Mouse (Mus musculus) limb, embryonic 11.5 days (tissue): ENCODE measurements around the gene Tedc1. TPM values are rescaled to one million over a fixed set of nuclear protein-coding genes. Genes with fewer than 3 reads are reported as not detected.
"Not testable (repeated sequence)": the region's sequence is repeated elsewhere in the genome, so short reads cannot be mapped to it uniquely, and the experiment has no call there.

ENCODE experiments used
- ATAC-seq: fragments of 200-750 bp; cut with Nextera tagmentation; 2 replicates; pipeline ENCODE4 v1.8.0; 2017; ENCODE audit warnings: low read depth; ENCODE audit not compliant: insufficient number of reproducible peaks, low FRiP score, low TSS enrichment
- DNase-seq: peaks from one replicate; pipeline ENCODE4 v3.0.0-alpha.2; 2015; ENCODE audit warnings: low spot score
- H3K27ac ChIP-seq: fragments of 300-500 bp; sonication (generic); replicated peaks from 2 replicates; pipeline ENCODE4 v1.5.1; 2014; ENCODE audit warnings: low read depth, mild to moderate bottlenecking, low read length
- H3K27me3 ChIP-seq: fragments of 300-500 bp; sonication (generic); 2 replicates; pipeline ENCODE4 v1.6.1; 2014; ENCODE audit warnings: mild to moderate bottlenecking, low read length, mixed read lengths; ENCODE audit not compliant: control insufficient read depth, insufficient read depth
- H3K36me3 ChIP-seq: fragments of 300-500 bp; sonication (generic); 2 replicates; pipeline ENCODE4 v1.6.1; 2014; ENCODE audit warnings: mild to moderate bottlenecking, low read length, moderate library complexity, mixed read lengths; ENCODE audit not compliant: control insufficient read depth, insufficient read depth
- H3K4me1 ChIP-seq: fragments of 300-500 bp; sonication (generic); 2 replicates; pipeline ENCODE4 v1.6.1; 2014; ENCODE audit warnings: low read length, mixed read lengths; ENCODE audit not compliant: control insufficient read depth, insufficient read depth
- H3K4me2 ChIP-seq: fragments of 300-500 bp; sonication (generic); 2 replicates; pipeline ENCODE4 v1.6.1; 2014; ENCODE audit warnings: low read depth, mild to moderate bottlenecking, moderate library complexity; ENCODE audit not compliant: severe bottlenecking
- H3K4me3 ChIP-seq: fragments of 300-500 bp; sonication (generic); 2 replicates; pipeline ENCODE4 v1.5.1; 2014; ENCODE audit warnings: low read depth, low read length
- H3K9ac ChIP-seq: fragments of 300-500 bp; sonication (generic); 2 replicates; pipeline ENCODE4 v1.6.1; 2014; ENCODE audit warnings: mild to moderate bottlenecking, low read length
- H3K9me3 ChIP-seq: fragments of 300-500 bp; sonication (generic); 2 replicates; pipeline ENCODE4 v1.6.1; 2016; ENCODE audit warnings: low read length; ENCODE audit not compliant: control insufficient read depth
- WGBS: fragments of 180-500 bp; shearing (Covaris S2); extraction: QIAGEN DNeasy Blood & Tissue Kit; methylation state at CpG from one replicate; pipeline ENCODE4 v1.1.7; 2014; 5-methylcytosine and 5-hydroxymethylcytosine counted together
- polyA plus RNA-seq: library from polyadenylated mRNA; unstranded; fragments of >200 nt; fragmentation: Nextera tagmentation; extraction: Ambion mirVana; gene quantifications from 2 replicates; pipeline ENCODE4 v1.2.1, GENCODE M21; 2014

The Tedc1 gene
- polyA plus RNA-seq, 1 experiment from 2014 or later, result 39.9 TPM

DNA sequence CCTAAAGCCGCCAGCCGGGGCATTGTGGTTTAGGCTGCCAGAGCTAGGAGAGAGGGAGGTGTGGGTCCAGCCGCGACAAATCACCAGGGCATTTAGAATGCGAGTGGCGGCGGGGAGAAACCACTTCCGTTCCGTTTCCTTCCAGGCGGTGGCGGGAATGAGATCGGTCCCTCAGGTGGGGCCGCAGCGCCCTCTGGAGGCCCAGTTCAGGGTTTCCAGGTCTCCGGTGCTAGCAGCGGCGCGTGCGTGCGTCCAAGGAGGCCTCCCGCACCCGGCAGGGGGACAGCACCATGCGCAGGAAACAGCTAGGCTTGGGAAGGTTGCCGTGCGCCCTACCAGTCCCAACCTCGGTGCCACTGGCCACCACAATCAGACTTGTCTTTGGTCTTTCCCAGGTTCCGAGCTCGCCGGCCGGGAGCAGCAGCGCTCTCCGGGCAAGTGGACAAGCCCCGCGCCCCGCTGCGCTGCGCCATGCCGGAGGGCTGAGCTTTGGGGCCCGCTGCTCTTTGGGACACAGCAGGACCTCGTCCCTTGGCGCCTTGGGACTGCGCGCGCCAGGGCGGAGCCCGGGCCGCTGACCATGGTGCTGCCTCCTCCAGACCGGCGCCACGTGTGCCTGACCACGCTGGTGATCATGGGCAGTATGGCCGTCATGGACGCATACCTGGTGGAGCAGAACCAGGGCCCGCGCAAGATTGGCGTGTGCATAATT lies 31.5 kb downstream of the Tedc1 start:
- H3K27ac ChIP-seq, result no peak overlapping the region

DNA sequence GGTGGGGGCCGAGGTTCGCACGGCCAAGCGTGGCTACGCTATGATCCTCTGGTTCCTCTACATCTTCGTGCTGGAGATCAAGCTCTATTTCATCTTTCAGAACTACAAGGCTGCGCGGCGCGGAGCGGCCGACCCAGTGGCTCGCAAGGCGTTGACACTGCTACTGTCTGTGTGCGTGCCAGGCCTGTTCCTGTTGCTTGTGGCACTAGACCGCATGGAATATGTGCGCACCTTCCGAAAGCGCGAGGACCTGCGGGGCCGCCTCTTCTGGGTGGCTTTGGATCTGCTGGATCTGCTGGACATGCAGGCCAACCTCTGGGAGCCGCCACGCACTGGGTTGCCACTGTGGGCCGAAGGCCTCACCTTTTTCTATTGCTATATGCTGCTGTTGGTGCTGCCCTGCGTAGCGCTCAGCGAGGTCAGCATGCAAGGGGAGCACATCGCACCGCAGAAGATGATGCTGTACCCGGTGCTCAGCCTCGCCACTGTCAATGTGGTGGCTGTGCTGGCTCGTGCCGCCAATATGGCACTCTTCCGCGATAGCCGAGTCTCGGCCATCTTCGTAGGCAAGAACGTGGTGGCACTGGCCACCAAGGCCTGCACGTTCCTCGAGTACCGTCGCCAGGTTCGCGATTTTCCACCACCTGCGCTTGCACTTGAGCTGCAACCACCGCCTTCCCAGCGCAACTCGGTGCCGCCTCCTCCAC lies 32.3 kb downstream of the Tedc1 start:
- Histone ChIP-seq H3K9me3 (no peaks in the 10 kb centered on the region), H3K36me3 (no peaks in the 10 kb centered on the region; the same call in 1 of the 2 replicates), H3K27me3 (peaks cover 7% of the 10 kb centered on the region; the same call in 1 of the 2 replicates), H3K4me1 (peaks cover 10% of the 10 kb centered on the region; the same call in 1 of the 2 replicates), H3K4me2 (peak overlapping the region; percentile 81; the same call in 1 of the 2 replicates), H3K4me3 (no peak overlapping the region), H3K9ac (no peak overlapping the region), H3K27ac (no peak overlapping the region)
- ATAC-seq, result no peak
- DNase-seq, result no peak
- 87% methylated on average over 51 of the region's 51 CpGs for WGBS

More for the DNA sequence above, 31.5 kb downstream of the Tedc1 start:
- WGBS, result 3% methylated on average over 56 of the region's 56 CpGs
- DNase-seq, result peak; percentile 92
- Histone ChIP-seq H3K9me3 (no peaks in the 10 kb centered on the region), H3K36me3 (no peaks in the 10 kb centered on the region; the same call in 1 of the 2 replicates), H3K27me3 (peaks cover 7% of the 10 kb centered on the region; the same call in 1 of the 2 replicates), H3K4me2 (peak overlapping the region; percentile 81), H3K4me3 (peak overlapping the region; percentile 28), H3K4me1 (peaks cover 10% of the 10 kb centered on the region; the same call in 1 of the 2 replicates), H3K9ac (no peak overlapping the region)
- no peak; the same call in 1 of the 2 replicates for ATAC-seq

DNA sequence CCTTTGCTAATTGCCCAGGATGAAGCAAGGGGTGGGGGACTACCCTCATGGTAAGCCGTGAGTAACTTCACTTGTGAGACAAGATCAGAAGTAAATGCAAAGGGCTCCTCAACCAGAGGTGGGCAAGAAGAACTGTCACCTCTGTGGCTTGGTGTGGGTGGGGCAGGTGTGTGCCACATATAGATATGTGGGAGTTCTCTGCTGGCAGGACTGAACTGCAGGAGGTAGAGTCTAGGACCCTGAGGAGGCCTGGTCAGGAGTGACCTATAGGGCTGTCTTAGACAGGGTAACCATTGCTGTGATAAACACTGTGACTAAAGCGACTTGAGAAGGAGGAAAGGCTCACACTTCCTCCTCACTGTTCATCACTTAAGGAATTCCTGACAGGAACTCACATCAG lies 37.2 kb downstream of the Tedc1 start:
- no peaks in the 10 kb centered on the region for H3K9me3 ChIP-seq
- DNase-seq (no peak), ATAC-seq (no peak)
- WGBS, result 49% methylated on average over 2 of the region's 2 CpGs
- H3K4me2 ChIP-seq, result no peak overlapping the region
- no peak overlapping the region for H3K4me3 ChIP-seq
- no peaks in the 10 kb centered on the region for H3K27me3 ChIP-seq
- H3K4me1 ChIP-seq, result no peaks in the 10 kb centered on the region
- no peaks in the 10 kb centered on the region; the same call in 1 of the 2 replicates for H3K36me3 ChIP-seq
- H3K27ac ChIP-seq, result no peak overlapping the region
- no peak overlapping the region for H3K9ac ChIP-seq

DNA sequence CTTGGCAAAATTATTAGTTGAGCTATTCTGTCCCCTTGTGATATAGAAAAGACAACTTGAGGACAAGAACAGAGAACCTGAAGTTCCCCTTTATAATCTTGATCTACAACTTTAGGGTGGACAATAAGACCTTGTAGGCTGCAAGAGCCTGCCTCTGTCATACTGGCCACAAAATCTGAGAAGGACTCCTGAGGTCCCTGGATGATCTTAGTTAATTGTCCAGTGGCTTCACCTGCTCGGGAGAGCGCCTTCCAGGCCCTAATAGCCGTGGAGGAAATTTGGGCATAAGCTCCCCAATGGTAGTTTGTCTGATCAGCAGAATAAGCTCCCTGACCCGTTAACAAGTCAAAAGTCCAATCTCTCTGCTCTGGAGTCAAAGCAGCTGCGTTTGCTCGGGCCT lies 42.9 kb downstream of the Tedc1 start:
- not testable (repeated sequence) for ATAC-seq, H3K4me3 ChIP-seq, H3K27me3 ChIP-seq, H3K9ac ChIP-seq, H3K36me3 ChIP-seq, H3K9me3 ChIP-seq, H3K4me1 ChIP-seq, H3K4me2 ChIP-seq, H3K27ac ChIP-seq, DNase-seq
- WGBS, result 86% methylated on average over 3 of the region's 6 CpGs

DNA sequence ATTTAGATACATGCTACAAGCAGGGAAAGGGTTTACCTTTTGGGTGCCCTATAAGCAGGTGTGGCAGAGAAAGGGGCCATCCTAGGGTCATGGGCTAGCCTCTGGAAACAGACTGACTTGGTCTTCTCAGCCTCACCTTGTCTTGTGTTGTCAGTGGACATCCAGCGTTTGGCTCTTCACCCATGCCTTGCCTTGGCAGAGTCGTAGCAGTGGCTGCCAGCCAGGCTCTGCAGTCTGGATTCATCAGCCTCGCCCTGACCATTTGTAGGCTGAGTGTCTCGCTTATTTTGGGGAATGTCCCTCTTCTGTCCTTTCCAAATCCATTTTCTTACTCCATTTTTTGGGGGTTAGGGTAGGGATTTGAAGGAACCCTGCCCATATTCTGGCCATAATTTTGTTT lies 45.1 kb downstream of the Tedc1 start:
- WGBS, result 92% methylated on average over 4 of the region's 4 CpGs
- H3K9ac ChIP-seq, result no peak overlapping the region
- ATAC-seq (no peak), DNase-seq (no peak)
- no peaks in the 10 kb centered on the region for H3K36me3 ChIP-seq
- H3K4me2 ChIP-seq, result no peak overlapping the region
- H3K4me1 ChIP-seq, result no peaks in the 10 kb centered on the region
- no peaks in the 10 kb centered on the region for H3K9me3 ChIP-seq
- H3K4me3 ChIP-seq, result no peak overlapping the region
- no peaks in the 10 kb centered on the region for H3K27me3 ChIP-seq
- no peak overlapping the region for H3K27ac ChIP-seq

DNA sequence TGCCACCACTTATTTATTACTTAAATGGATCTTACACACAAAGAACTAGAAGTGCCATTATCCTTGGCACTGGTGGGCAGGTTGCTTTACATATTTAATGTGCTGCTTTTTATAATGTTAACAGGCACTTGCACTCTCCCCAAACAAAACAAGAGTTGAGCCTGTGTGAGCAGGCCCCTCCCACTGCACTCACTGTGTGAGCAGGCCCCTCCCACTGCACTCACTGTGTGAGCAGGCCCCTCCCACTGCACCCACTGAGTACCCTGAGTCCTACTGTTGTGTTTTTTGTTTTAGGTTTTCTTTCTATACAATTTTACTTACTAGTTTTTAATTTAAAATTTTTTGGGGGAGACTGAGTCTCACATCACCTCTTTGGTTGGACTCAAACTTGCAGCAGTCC lies 45.8 kb downstream of the Tedc1 start:
- Histone ChIP-seq H3K27me3 (no peaks in the 10 kb centered on the region), H3K9me3 (no peaks in the 10 kb centered on the region), H3K36me3 (no peaks in the 10 kb centered on the region), H3K27ac (no peak overlapping the region), H3K4me1 (no peaks in the 10 kb centered on the region), H3K9ac (no peak overlapping the region), H3K4me2 (no peak overlapping the region), H3K4me3 (no peak overlapping the region)
- DNase-seq (no peak), ATAC-seq (no peak)

DNA sequence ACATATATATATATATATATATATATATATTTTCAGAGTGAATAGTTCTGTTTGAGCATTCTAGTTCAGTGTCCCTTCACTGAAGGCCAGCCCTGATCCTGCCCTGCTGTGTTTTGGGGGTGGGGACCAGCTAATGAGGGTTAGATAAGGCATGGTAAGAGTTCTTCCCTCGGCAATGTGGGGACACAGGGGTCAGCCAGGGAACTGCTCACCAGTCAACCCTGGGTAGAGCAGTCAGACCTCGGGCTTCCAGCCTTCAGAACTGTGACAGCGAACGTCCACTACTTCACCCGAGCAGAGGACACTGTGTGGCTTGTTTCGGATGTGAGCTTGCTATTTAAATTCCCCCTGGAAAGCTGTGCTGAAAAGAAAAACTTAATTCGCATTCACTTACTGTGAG lies 47.3 kb downstream of the Tedc1 start:
- no peaks in the 10 kb centered on the region for H3K27me3 ChIP-seq
- no peak overlapping the region for H3K4me2 ChIP-seq
- WGBS, result 82% methylated on average over 7 of the region's 7 CpGs
- DNase-seq (no peak), ATAC-seq (no peak)
- no peaks in the 10 kb centered on the region for H3K36me3 ChIP-seq
- H3K9me3 ChIP-seq, result no peaks in the 10 kb centered on the region
- H3K4me1 ChIP-seq, result no peaks in the 10 kb centered on the region
- H3K4me3 ChIP-seq, result no peak overlapping the region
- no peak overlapping the region for H3K9ac ChIP-seq
- H3K27ac ChIP-seq, result no peak overlapping the region

DNA sequence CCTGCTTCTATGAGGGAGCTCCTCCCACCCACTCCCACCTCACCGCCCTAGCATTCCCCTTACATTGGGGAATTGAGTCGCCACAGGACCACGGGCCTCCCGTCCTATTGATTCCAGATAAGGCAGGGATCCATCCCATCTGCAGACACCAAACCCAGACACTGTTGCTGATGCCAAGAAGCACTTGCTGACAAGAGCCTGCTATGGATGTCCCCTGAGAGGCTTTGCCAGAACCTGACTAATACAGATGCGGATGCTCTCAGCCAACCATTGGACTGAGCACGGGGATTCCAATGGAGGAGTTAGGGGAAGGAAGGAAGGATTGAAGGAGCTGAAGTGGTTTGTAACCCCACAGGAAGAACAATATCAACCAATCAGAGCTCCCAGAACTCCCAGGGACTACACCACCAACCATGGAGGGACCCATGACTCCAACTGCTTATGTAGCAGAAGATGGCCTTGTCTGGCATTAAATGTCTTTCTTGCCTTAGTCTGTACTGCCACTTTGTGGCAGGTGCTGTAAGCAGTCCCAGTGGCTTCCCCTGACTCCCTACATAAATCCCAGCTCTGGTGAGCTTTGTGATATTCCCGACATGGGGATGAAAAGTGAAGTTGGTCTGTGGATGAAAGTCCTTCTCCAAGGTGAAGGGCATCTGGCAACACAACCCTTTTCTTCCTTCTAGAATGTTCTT lies 49.2 kb downstream of the Tedc1 start:
- no peak for ATAC-seq
- WGBS, result 86% methylated on average over 7 of the region's 7 CpGs
- Histone ChIP-seq H3K4me1 (no peaks in the 10 kb centered on the region), H3K4me3 (no peak overlapping the region), H3K4me2 (no peak overlapping the region), H3K9ac (no peak overlapping the region), H3K9me3 (no peaks in the 10 kb centered on the region), H3K27ac (no peak overlapping the region), H3K27me3 (no peaks in the 10 kb centered on the region), H3K36me3 (no peaks in the 10 kb centered on the region)
- no peak for DNase-seq
